Mouse (Mus musculus): ENCODE data around the gene Icos. TPM values are rescaled to one million over a fixed set of nuclear protein-coding genes. Genes with fewer than 3 reads are reported as not detected.

The Icos gene
- polyA plus RNA-seq, 1 experiment: not detected

DNA sequence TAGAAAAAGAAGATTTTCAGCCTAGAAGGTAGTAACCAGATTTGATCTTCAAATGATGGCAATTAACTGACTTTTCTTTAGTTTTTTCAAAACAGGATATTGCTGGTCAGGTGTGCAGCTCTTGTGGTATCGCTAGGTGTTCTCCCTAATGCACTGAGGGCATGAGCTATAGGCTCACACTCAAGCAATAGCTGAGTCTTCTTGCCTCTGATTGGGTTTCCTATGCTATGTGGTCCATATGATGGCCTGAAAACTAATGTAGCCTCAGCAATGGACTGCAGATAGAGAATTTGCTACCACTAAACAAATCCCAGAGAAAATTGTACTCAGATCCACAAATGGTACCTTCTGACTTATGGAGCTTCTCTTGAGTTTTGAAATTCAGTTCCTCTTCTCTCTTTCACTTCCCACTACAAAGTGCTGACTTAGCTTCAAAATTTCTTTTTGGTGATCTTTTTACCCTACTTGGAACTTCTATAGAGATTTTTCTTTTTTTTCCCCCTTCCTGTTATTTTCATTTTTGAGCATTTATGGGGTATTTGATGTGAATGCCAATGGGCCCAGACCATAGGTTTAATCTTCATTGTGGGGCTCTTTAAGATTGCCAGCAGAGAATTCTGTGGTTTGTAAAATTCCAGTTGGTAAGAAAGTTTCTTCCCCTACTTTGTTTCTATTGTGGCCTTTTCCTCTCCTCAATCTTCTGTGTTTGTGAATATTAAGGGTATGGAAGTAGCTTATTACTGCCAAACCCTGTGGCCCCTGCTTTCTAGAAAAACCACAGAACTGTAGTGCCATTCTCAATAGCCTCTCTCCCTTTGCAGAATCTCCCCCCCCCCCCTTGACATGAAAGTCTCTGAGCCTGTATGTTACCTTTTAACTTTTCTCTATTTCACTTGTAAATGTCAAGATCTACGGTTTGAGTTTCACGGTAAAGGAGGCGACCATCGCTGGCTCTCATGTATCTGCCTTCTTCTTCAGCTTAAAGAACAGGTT lies 36.4 kb upstream of the Icos start:
- Histone ChIP-seq H3K4me1 (no peaks in the 10 kb centered on the region), H3K27me3 (replicated peaks) (no peaks in the 10 kb centered on the region), H3K4me3 (replicated peaks) (no peak overlapping the region), H3K36me3 (replicated peaks; ENCODE audit: low read length) (no peaks in the 10 kb centered on the region), H3K9me3 (no peaks in the 10 kb centered on the region)
- TF ChIP-seq FLI1 (IDR thresholded peaks at IDR 0.05; ENCODE audit: low read length) (no peak), GATA1 (IDR thresholded peaks at IDR 0.05; ENCODE audit: borderline replicate concordance, low read length) (no peak)

DNA sequence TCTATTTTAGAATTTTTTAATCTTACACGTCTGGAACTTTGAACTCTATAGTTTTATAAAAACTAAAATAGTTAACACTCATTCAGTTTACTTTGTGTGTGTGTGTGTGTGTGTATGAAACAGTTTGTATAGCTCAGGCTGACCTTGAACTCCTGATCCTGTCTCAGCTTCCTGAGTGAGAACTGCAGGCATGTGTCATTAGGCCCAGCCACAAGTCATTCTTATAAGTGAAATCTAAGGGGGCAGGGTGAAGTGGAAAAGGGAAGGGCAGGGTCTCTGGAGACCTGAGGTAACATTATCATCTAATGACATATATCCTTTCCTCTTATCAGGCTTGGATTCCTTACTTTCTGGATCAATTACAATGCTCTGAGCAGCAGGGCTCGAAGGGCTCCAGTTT lies 34.8 kb upstream of the Icos start:
- Histone ChIP-seq H3K36me3 (replicated peaks; ENCODE audit: low read length) (no peaks in the 10 kb centered on the region), H3K4me1 (no peaks in the 10 kb centered on the region), H3K4me3 (replicated peaks) (no peak overlapping the region), H3K27me3 (replicated peaks) (no peaks in the 10 kb centered on the region), H3K9me3 (no peaks in the 10 kb centered on the region)
- TF ChIP-seq FLI1 (IDR thresholded peaks at IDR 0.05; ENCODE audit: low read length) (no peak), GATA1 (IDR thresholded peaks at IDR 0.05; ENCODE audit: borderline replicate concordance, low read length) (no peak)

DNA sequence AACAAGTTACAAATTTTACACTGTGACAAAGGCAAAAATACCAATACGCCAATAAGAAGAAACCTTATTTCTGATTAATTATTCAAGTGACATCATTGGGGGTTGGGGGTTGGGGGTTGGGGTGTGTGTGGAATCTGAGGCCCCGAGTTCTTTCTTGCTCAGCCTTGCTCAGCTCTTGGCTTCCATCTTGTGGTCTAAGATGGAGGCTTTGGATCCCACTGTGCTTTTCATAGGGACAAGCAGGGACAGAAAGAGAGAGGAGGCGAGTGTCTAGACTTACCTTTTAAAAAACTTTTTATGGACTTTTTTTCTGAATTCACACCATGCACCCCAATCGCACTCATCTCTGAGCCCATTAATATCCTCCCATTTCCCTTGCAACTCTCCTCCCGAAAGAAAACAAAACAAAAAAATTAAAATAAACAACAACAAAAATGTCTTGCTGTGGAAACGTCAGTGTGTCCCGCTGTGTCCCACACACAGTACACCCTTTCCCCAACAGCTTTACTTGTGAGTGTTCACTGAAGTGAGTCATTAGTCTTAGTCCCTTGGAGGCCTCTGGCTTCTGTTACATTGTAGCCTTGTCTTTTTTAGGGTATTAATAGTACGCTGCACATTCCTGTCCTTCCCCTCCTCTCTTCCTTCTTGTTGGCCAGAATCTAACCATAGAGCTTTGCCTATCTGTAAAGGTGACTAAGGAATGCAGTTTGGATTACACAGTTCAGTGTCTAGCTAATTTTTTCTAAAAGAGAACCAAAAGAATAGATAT lies 31.9 kb upstream of the Icos start:
- no peaks in the 10 kb centered on the region for H3K27me3 ChIP-seq (replicated peaks)
- H3K4me3 ChIP-seq (replicated peaks): no peak overlapping the region
- TF ChIP-seq FLI1 (IDR thresholded peaks at IDR 0.05; ENCODE audit: low read length): no peak
- no peak for TF ChIP-seq GATA1 (IDR thresholded peaks at IDR 0.05; ENCODE audit: borderline replicate concordance, low read length)
- H3K4me1 ChIP-seq: no peaks in the 10 kb centered on the region
- no peaks in the 10 kb centered on the region for H3K36me3 ChIP-seq (replicated peaks; ENCODE audit: low read length)
- no peaks in the 10 kb centered on the region for H3K9me3 ChIP-seq

DNA sequence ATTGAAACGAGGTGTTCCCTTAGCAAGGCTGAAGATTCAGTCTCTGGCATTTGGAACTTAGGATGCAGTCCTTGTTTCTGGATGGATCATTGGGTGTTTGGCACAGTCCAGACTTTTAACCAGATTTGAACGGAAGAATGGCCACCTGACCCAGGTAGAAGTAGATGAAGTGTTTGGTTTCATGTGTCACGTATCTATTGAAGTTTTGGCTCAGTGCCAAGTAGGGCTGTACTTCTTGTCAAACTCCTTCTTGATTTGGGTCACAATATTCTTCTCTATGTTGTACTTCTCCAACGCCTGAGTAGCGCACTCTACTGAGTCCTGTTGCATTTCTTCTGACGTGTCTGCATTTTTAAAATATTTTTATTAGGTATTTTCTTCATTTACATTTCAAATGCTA lies 29.6 kb upstream of the Icos start:
- Histone ChIP-seq H3K4me3 (replicated peaks) (no peak overlapping the region), H3K36me3 (replicated peaks; ENCODE audit: low read length) (no peaks in the 10 kb centered on the region), H3K4me1 (no peaks in the 10 kb centered on the region), H3K9me3 (no peaks in the 10 kb centered on the region), H3K27me3 (replicated peaks) (peaks cover 2% of the 10 kb centered on the region)
- TF ChIP-seq FLI1 (IDR thresholded peaks at IDR 0.05; ENCODE audit: low read length) (no peak), GATA1 (IDR thresholded peaks at IDR 0.05; ENCODE audit: borderline replicate concordance, low read length) (no peak)

DNA sequence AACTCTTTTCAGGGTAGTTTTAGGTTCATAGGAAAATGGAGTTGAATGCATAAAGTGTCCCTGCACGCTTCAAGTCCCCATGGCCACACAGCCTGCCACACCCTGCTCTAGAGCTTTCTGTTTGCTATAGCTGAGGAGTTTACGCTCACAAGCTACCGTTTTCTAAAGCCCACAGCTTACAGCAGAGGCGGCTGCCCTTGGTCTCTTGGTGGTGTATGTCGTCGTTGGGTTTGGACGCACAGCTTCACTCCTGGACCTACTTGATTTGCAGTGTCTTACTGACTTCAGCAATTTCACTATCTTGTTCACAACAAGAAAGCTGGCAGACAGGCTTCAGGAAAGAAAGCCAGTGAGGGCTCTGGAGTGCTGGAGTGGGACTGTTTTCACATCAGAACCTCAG lies 24.8 kb upstream of the Icos start:
- TF ChIP-seq FLI1 (IDR thresholded peaks at IDR 0.05; ENCODE audit: low read length) (no peak), GATA1 (IDR thresholded peaks at IDR 0.05; ENCODE audit: borderline replicate concordance, low read length) (no peak)
- Histone ChIP-seq H3K4me1 (no peaks in the 10 kb centered on the region), H3K36me3 (replicated peaks; ENCODE audit: low read length) (no peaks in the 10 kb centered on the region), H3K9me3 (no peaks in the 10 kb centered on the region), H3K4me3 (replicated peaks) (no peak overlapping the region), H3K27me3 (replicated peaks) (peaks cover 3% of the 10 kb centered on the region)

DNA sequence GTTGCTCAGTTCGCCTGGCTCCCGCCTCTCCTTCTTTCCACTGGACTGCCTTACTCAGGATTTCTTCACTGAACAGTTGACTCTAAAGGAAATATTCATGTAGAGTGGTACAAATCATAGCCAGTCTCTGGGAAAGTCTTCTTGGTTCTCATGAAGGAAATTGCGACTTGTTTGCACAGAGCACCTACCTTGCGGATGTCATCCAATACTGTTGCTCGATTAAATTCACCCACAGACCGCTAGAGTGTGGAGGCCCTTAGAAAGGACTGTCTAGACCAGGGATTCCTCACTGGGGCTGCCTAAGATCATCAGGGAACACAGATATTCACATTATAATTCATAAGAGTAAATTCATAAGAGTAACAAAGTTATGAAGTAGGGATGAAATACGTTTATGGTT lies 24.0 kb upstream of the Icos start:
- TF ChIP-seq FLI1 (IDR thresholded peaks at IDR 0.05; ENCODE audit: low read length) (no peak), GATA1 (IDR thresholded peaks at IDR 0.05; ENCODE audit: borderline replicate concordance, low read length) (no peak)
- peaks cover 3% of the 10 kb centered on the region; the same call in 1 of the 2 replicates for H3K9me3 ChIP-seq
- H3K27me3 ChIP-seq (replicated peaks): peaks cover 6% of the 10 kb centered on the region
- H3K4me3 ChIP-seq (replicated peaks): no peak overlapping the region
- H3K36me3 ChIP-seq (replicated peaks; ENCODE audit: low read length): no peaks in the 10 kb centered on the region
- no peaks in the 10 kb centered on the region for H3K4me1 ChIP-seq

DNA sequence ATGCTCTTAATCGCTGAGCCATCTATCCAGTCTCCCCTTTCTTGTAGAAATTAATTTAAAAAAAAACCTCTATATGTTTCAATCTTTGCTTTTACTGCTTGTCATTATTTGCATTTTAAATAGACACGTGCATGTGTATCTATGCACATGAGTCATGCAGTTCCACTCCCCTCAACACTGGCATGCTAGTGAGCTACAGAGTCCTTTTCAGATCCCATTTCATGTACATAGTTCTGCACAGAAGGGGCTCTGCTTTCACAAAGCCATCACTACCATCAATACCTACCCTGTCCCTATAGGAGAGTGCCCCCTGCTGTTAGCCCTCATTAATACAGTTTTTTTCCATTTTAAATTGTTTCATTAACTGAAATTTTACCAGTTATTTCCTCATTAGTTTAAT lies 23.0 kb upstream of the Icos start:
- Histone ChIP-seq H3K9me3 (peaks cover 3% of the 10 kb centered on the region; the same call in 1 of the 2 replicates), H3K4me1 (no peaks in the 10 kb centered on the region), H3K36me3 (replicated peaks; ENCODE audit: low read length) (no peaks in the 10 kb centered on the region), H3K27me3 (replicated peaks) (peaks cover 10% of the 10 kb centered on the region), H3K4me3 (replicated peaks) (no peak overlapping the region)
- TF ChIP-seq FLI1 (IDR thresholded peaks at IDR 0.05; ENCODE audit: low read length): no peak
- TF ChIP-seq GATA1 (IDR thresholded peaks at IDR 0.05; ENCODE audit: borderline replicate concordance, low read length): no peak

DNA sequence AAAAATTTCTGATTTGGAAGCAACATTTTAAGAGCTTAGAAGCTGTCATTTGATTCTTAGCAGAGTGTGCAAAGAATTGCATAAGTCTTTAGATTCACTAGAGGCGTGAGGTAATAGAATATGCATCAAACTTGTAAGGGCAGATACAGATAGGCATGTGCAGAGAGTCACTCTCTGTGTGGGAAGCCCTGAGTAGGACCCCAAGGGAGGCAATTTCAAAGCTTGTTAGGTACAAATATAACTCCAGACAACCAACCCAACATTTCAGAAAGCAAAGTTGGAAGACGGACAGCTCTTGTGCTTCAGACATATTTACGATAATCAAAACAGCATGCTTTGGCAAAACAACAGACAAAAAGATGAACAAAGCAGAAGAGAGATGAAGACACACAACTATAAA lies 22.5 kb upstream of the Icos start:
- H3K36me3 ChIP-seq (replicated peaks; ENCODE audit: low read length): no peaks in the 10 kb centered on the region
- no peak for TF ChIP-seq GATA1 (IDR thresholded peaks at IDR 0.05; ENCODE audit: borderline replicate concordance, low read length)
- peaks cover 3% of the 10 kb centered on the region; the same call in 1 of the 2 replicates for H3K9me3 ChIP-seq
- H3K27me3 ChIP-seq (replicated peaks): peaks cover 12% of the 10 kb centered on the region
- peaks cover 3% of the 10 kb centered on the region for H3K4me1 ChIP-seq
- no peak overlapping the region for H3K4me3 ChIP-seq (replicated peaks)

DNA sequence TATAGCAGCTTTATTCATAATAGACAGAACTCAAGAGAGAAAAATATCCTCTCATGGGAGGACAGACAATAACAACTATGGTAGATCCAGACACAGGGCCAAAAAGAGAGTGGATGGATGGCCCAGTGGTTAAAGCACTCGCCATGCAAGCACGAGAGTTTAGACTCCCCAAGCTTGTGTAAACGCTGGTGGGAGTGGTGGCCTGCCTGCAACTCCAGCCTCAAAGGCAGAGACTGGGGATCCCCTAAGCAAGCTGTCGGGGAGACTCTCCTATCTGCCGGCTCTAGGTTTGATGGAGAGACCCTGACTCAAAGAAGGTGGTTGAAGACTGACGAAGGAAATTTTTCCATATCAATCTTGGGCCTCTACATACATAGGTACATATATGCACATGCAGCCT lies 21.5 kb upstream of the Icos start:
- H3K4me1 ChIP-seq: peaks cover 13% of the 10 kb centered on the region
- H3K27me3 ChIP-seq (replicated peaks): peaks cover 13% of the 10 kb centered on the region
- peaks cover 3% of the 10 kb centered on the region; the same call in 1 of the 2 replicates for H3K9me3 ChIP-seq
- no peak for TF ChIP-seq FLI1 (IDR thresholded peaks at IDR 0.05; ENCODE audit: low read length)
- no peak for TF ChIP-seq GATA1 (IDR thresholded peaks at IDR 0.05; ENCODE audit: borderline replicate concordance, low read length)
- no peaks in the 10 kb centered on the region for H3K36me3 ChIP-seq (replicated peaks; ENCODE audit: low read length)
- H3K4me3 ChIP-seq (replicated peaks): no peak overlapping the region

DNA sequence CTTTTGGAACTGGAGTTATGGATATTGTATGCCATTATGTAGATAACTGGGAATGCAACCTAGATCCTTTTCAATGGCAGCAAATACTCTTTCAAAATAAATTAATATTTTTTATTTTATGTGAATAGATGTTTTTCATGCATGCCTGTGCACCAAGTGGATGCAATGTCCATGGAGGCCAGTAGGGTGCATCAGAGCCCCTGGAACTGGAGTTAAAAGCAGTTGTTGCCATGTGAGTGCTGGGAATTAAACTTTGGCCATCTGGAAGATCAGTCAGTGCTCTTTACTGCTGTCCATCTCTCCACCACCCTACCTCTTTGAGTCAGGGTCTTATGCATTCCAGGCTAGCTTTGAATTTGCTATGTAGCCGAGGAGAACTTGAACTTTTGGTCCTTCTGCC lies 19.4 kb upstream of the Icos start:
- Histone ChIP-seq H3K4me1 (peaks cover 13% of the 10 kb centered on the region), H3K9me3 (peaks cover 3% of the 10 kb centered on the region; the same call in 1 of the 2 replicates), H3K4me3 (replicated peaks) (no peak overlapping the region), H3K36me3 (replicated peaks; ENCODE audit: low read length) (no peaks in the 10 kb centered on the region), H3K27me3 (replicated peaks) (peaks cover 12% of the 10 kb centered on the region)
- TF ChIP-seq FLI1 (IDR thresholded peaks at IDR 0.05; ENCODE audit: low read length) (no peak), GATA1 (IDR thresholded peaks at IDR 0.05; ENCODE audit: borderline replicate concordance, low read length) (no peak)
